Mouse (Mus musculus): ENCODE results near the gene Commd3.

Commd3 gene

GRCm38 (mm10) chr2:18687671-18688170 is 15.5 kb downstream of the Commd3 start:
- in situ Hi-C loops (cut with MboI, MseI): no loop called here

- in situ Hi-C loops (cut with MboI, MseI): no loop called here
Measured at GRCm38 (mm10) chr2:18688286-18688685, 16.1 kb downstream of the Commd3 start.

GRCm38 (mm10) chr2:18688708-18689063 is 16.5 kb downstream of the Commd3 start:
- in situ Hi-C loops (cut with MboI, MseI): no loop called here

GRCm38 (mm10) chr2:18689064-18689921 is 17.1 kb downstream of the Commd3 start:
- in situ Hi-C loops (cut with MboI, MseI): no loop called here

GRCm38 (mm10) chr2:18690055-18690691 is 18.0 kb downstream of the Commd3 start:
- in situ Hi-C loops (cut with MboI, MseI): loop anchor here (10.0 kb wide), 1 partner anchor 645 kb away; the partner anchor contains the start of gene Skida1

- in situ Hi-C loops (cut with MboI, MseI): loop anchor here (10.0 kb wide), 1 partner anchor 646 kb away; the partner anchor contains the start of gene Skida1
Measured at GRCm38 (mm10) chr2:18690756-18691155, 18.6 kb downstream of the Commd3 start.

- in situ Hi-C loops (cut with MboI, MseI): loop anchor here (10.0 kb wide), 1 partner anchor 647 kb away; the partner anchor contains the start of gene Skida1
Measured at GRCm38 (mm10) chr2:18692031-18692430, 19.8 kb downstream of the Commd3 start.

GRCm38 (mm10) chr2:18692548-18692947 is 20.4 kb downstream of the Commd3 start:
- in situ Hi-C loops (cut with MboI, MseI): loop anchor here (10.0 kb wide), 1 partner anchor 648 kb away; the partner anchor contains the start of gene Skida1

GRCm38 (mm10) chr2:18693491-18693870 is 21.3 kb downstream of the Commd3 start:
- in situ Hi-C loops (cut with MboI, MseI): loop anchor here (10.0 kb wide), 1 partner anchor 649 kb away; the partner anchor contains the start of gene Skida1

GRCm38 (mm10) chr2:18693871-18694610 is 21.9 kb downstream of the Commd3 start, which contains the start of gene Spag6:
Gene Spag6 (plus strand): TSS chr2:18694032.
- in situ Hi-C loops (cut with MboI, MseI): loop anchor here (10.0 kb wide), 1 partner anchor 649 kb away; the partner anchor contains the start of gene Skida1

- in situ Hi-C loops (cut with MboI, MseI): loop anchor here (10.0 kb wide), 1 partner anchor 650 kb away; the partner anchor contains the start of gene Skida1
Measured at GRCm38 (mm10) chr2:18694611-18694950, 22.4 kb downstream of the Commd3 start.

GRCm38 (mm10) chr2:18695163-18695562 is 23.0 kb downstream of the Commd3 start:
- in situ Hi-C loops (cut with MboI, MseI): loop anchor here (10.0 kb wide), 1 partner anchor 650 kb away; the partner anchor contains the start of gene Skida1

GRCm38 (mm10) chr2:18695629-18696150 is 23.5 kb downstream of the Commd3 start:
- in situ Hi-C loops (cut with MboI, MseI): loop anchor here (10.0 kb wide), 1 partner anchor 651 kb away; the partner anchor contains the start of gene Skida1

- in situ Hi-C loops (cut with MboI, MseI): loop anchor here (10.0 kb wide), 1 partner anchor 653 kb away; the partner anchor contains the start of gene Skida1
Measured at GRCm38 (mm10) chr2:18697591-18698244, 25.5 kb downstream of the Commd3 start.

GRCm38 (mm10) chr2:18698663-18699385 is 26.6 kb downstream of the Commd3 start:
- in situ Hi-C loops (cut with MboI, MseI): loop anchor here (10.0 kb wide), 1 partner anchor 654 kb away; the partner anchor contains the start of gene Skida1

GRCm38 (mm10) chr2:18699401-18699990 is 27.3 kb downstream of the Commd3 start:
- in situ Hi-C loops (cut with MboI, MseI): loop anchor here (10.0 kb wide), 1 partner anchor 655 kb away; the partner anchor contains the start of gene Skida1

- in situ Hi-C loops (cut with MboI, MseI): no loop called here
Measured at GRCm38 (mm10) chr2:18710356-18710755, 38.2 kb downstream of the Commd3 start.

- in situ Hi-C loops (cut with MboI, MseI): no loop called here
Measured at GRCm38 (mm10) chr2:18713071-18713470, 40.9 kb downstream of the Commd3 start.

GRCm38 (mm10) chr2:18714337-18714736 is 42.2 kb downstream of the Commd3 start:
- in situ Hi-C loops (cut with MboI, MseI): no loop called here
